Mouse (Mus musculus): ENCODE measurements around the gene Il18rap.

- TF ChIP-seq CHD2 (IDR thresholded peaks at IDR 0.05; ENCODE audit: low read length) (no peak), CHD1 (IDR thresholded peaks at IDR 0.05; ENCODE audit: low read depth, low read length) (no peak), POLR2A (IDR thresholded peaks at IDR 0.05; ENCODE audit: low read depth, low read length) (no peak), ZMIZ1 (IDR thresholded peaks at IDR 0.05; ENCODE audit: low read depth, low read length) (no peak), EP300 (IDR thresholded peaks at IDR 0.05; ENCODE audit: low read length) (no peak), CTCF (conservative IDR thresholded peaks at IDR 0.05 in 1 of 2, IDR thresholded peaks at IDR 0.05 in 1 of 2; ENCODE audit: low read depth in 2 of 2, low read length in 2 of 2) (no peak), MYC (IDR thresholded peaks at IDR 0.05; ENCODE audit: low read depth, low read length) (no peak), HCFC1 (IDR thresholded peaks at IDR 0.05; ENCODE audit: low read depth, low read length) (no peak), USF1 (IDR thresholded peaks at IDR 0.05; ENCODE audit: low read depth, low read length) (no peak), ZC3H11A (IDR thresholded peaks at IDR 0.05; ENCODE audit: low read depth, low read length) (no peak), TBP (conservative IDR thresholded peaks at IDR 0.05; ENCODE audit: low read depth, low read length) (no peak), SMC3 (IDR thresholded peaks at IDR 0.05; ENCODE audit: low read depth, low read length) (no peak), USF2 (conservative IDR thresholded peaks at IDR 0.05; ENCODE audit: low read depth, low read length) (no peak), NRF1 (IDR thresholded peaks at IDR 0.05; ENCODE audit: low read depth, low read length) (no peak)
These were observed 14.0 kb upstream of the Il18rap start for GRCm38 (mm10) chr1:40501126-40501525.
